Mouse (Mus musculus): ENCODE measurements around the gene Usp12. TPM values are rescaled to one million over a fixed set of nuclear protein-coding genes. Genes with fewer than 3 reads are reported as not detected.
A peak's percentile ranks its signal among the peaks of the same experiment; 100 is the strongest.

The Usp12 gene
- polyA plus RNA-seq, 1 experiment = 26.5 TPM

GRCm38 (mm10) chr5:146759159-146759558 lies 35.6 kb downstream of the Usp12 start:
- Histone ChIP-seq H3K27me3 (ENCODE audit: control insufficient read depth, insufficient read depth, low read length) (no peaks in the 10 kb centered on the region), H3K27ac (ENCODE audit: insufficient read depth, low read length) (no peak overlapping the region), H3K4me3 (replicated peaks; ENCODE audit: insufficient read depth, low read depth, low read length) (no peak overlapping the region), H3K4me1 (ENCODE audit: control insufficient read depth, insufficient read depth, low read length) (peaks cover 3% of the 10 kb centered on the region; the same call in 1 of the 2 replicates)
- TF ChIP-seq CTCF (IDR thresholded peaks at IDR 0.05; ENCODE audit: borderline replicate concordance, insufficient read depth, low read depth, low read length) (no peak), POLR2A (IDR thresholded peaks at IDR 0.05; ENCODE audit: borderline replicate concordance, insufficient read depth, low read length) (no peak)
- DNase-seq = no peak
- WGBS = 81% methylated on average over 6 of the region's 6 CpGs

DNA sequence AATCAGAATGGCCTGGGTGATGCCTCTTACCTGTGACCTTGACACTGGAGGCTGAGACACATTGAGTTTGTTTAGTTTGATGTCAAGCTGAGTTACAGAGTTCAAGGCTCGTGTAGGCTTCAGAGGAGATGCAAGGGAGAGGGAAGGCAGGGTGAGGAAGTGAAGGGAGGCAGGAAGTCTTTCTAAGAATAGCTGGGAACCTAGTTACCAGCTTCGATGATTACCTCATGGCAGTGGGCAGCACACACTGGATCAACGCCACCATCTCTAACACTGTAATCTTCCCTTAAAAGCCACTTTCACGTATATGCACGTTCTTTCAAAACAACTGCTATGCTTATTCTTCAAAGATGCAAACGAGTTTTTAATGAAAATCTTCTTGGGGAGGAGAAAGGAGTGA lies 36.9 kb downstream of the Usp12 start:
- TF ChIP-seq POLR2A (IDR thresholded peaks at IDR 0.05; ENCODE audit: borderline replicate concordance, insufficient read depth, low read length) (no peak), CTCF (IDR thresholded peaks at IDR 0.05; ENCODE audit: borderline replicate concordance, insufficient read depth, low read depth, low read length) (no peak)
- no peak for DNase-seq
- 50% methylated on average over 6 of the region's 6 CpGs for WGBS
- peaks cover 3% of the 10 kb centered on the region; the same call in 1 of the 2 replicates for H3K4me1 ChIP-seq (ENCODE audit: control insufficient read depth, insufficient read depth, low read length)
- H3K4me3 ChIP-seq (replicated peaks; ENCODE audit: insufficient read depth, low read depth, low read length) = no peak overlapping the region
- H3K27ac ChIP-seq (ENCODE audit: insufficient read depth, low read length) = no peak overlapping the region
- H3K27me3 ChIP-seq (ENCODE audit: control insufficient read depth, insufficient read depth, low read length) = no peaks in the 10 kb centered on the region

DNA sequence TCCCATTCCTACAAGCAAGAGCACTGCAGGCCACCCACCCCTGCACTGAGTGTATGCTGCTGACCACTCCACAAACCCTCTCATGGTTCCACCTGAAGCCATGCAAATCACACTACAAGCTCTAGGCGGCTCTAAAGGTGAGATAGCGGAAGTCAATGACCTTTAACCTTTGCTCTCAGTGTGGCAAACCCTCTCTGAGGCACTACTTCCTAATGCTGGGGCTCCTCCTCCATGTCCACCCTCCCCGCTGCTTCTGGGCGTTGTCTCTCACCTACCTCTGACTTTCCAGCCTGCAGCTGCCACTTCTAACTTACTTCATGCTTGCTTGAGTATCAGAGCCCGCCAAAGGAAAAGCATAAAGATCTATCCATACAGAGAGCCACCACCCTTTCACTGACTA lies 37.5 kb downstream of the Usp12 start:
- Histone ChIP-seq H3K27me3 (ENCODE audit: control insufficient read depth, insufficient read depth, low read length) (no peaks in the 10 kb centered on the region), H3K4me1 (ENCODE audit: control insufficient read depth, insufficient read depth, low read length) (peaks cover 3% of the 10 kb centered on the region; the same call in 1 of the 2 replicates), H3K27ac (ENCODE audit: insufficient read depth, low read length) (no peak overlapping the region), H3K4me3 (replicated peaks; ENCODE audit: insufficient read depth, low read depth, low read length) (no peak overlapping the region)
- TF ChIP-seq CTCF (IDR thresholded peaks at IDR 0.05; ENCODE audit: borderline replicate concordance, insufficient read depth, low read depth, low read length) (no peak), POLR2A (IDR thresholded peaks at IDR 0.05; ENCODE audit: borderline replicate concordance, insufficient read depth, low read length) (no peak)
- DNase-seq = no peak
- 84% methylated on average over 5 of the region's 5 CpGs for WGBS

- Histone ChIP-seq H3K27me3 (ENCODE audit: control insufficient read depth, insufficient read depth, low read length) (no peaks in the 10 kb centered on the region), H3K27ac (ENCODE audit: insufficient read depth, low read length) (no peak overlapping the region), H3K4me1 (ENCODE audit: control insufficient read depth, insufficient read depth, low read length) (peaks cover 11% of the 10 kb centered on the region; the same call in 1 of the 2 replicates), H3K4me3 (replicated peaks; ENCODE audit: insufficient read depth, low read depth, low read length) (no peak overlapping the region)
- no peak for TF ChIP-seq POLR2A (IDR thresholded peaks at IDR 0.05; ENCODE audit: borderline replicate concordance, insufficient read depth, low read length)
- TF ChIP-seq CTCF (IDR thresholded peaks at IDR 0.05; ENCODE audit: borderline replicate concordance, insufficient read depth, low read depth, low read length) = no peak
- DNase-seq = no peak
- WGBS = 84% methylated on average over 8 of the region's 8 CpGs
Observed at GRCm38 (mm10) chr5:146753181-146753580, 41.6 kb downstream of the Usp12 start.

DNA sequence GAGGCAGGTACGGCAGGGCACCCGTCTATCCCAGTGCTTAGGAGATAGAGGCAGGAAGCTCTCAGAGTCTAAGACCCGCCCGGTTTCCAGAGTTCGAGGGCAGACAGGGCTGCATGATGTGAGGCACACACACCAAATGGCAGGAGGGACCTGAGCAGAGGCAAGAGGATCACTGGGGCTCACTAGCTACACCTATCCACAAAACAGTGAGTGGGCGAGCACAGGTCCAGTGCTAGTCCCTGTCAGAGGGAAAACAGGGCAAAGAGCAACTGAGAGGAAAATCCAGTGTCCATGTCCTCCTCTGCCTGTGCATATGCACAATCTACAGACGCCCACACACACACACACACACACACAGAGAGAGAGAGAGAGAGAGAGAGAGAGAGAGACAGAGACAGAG lies 43.8 kb downstream of the Usp12 start:
- Histone ChIP-seq H3K4me3 (replicated peaks; ENCODE audit: insufficient read depth, low read depth, low read length) (no peak overlapping the region), H3K27me3 (ENCODE audit: control insufficient read depth, insufficient read depth, low read length) (no peaks in the 10 kb centered on the region), H3K4me1 (ENCODE audit: control insufficient read depth, insufficient read depth, low read length) (peaks cover 8% of the 10 kb centered on the region; the same call in 1 of the 2 replicates), H3K27ac (ENCODE audit: insufficient read depth, low read length) (no peak overlapping the region)
- 83% methylated on average over 7 of the region's 7 CpGs for WGBS
- DNase-seq = no peak
- no peak for TF ChIP-seq POLR2A (IDR thresholded peaks at IDR 0.05; ENCODE audit: borderline replicate concordance, insufficient read depth, low read length)
- TF ChIP-seq CTCF (IDR thresholded peaks at IDR 0.05; ENCODE audit: borderline replicate concordance, insufficient read depth, low read depth, low read length) = no peak

GRCm38 (mm10) chr5:146750273-146750672 lies 44.5 kb downstream of the Usp12 start:
- peaks cover 8% of the 10 kb centered on the region; the same call in 1 of the 2 replicates for H3K4me1 ChIP-seq (ENCODE audit: control insufficient read depth, insufficient read depth, low read length)
- no peak for TF ChIP-seq POLR2A (IDR thresholded peaks at IDR 0.05; ENCODE audit: borderline replicate concordance, insufficient read depth, low read length)
- no peak for TF ChIP-seq CTCF (IDR thresholded peaks at IDR 0.05; ENCODE audit: borderline replicate concordance, insufficient read depth, low read depth, low read length)
- H3K4me3 ChIP-seq (replicated peaks; ENCODE audit: insufficient read depth, low read depth, low read length) = no peak overlapping the region
- peak; percentile 67 to 85 for DNase-seq
- WGBS = 20% methylated on average over 7 of the region's 7 CpGs
- H3K27me3 ChIP-seq (ENCODE audit: control insufficient read depth, insufficient read depth, low read length) = no peaks in the 10 kb centered on the region
- 0 out of 2 replicates have a peak overlapping the region, but pooled peaks have one; percentile 2 for H3K27ac ChIP-seq (ENCODE audit: insufficient read depth, low read length)

DNA sequence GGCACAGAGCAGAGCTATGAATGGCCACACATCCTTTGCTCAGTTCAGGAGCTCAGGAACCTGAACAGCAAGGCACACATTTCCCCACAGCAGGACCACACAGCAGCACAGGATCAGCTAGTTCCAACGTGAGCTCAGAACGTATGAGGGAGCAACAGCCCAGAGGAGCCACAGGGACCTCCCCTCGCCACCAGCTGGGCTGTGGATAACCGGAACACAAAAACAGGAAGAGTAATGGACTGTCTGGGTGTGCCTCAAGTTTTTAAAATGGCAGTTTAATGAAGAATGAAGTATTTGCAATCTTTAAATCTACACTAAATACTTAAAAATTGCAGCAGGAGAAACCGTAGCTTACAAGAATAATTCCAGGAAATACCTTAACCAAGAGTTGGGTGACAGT lies 44.9 kb downstream of the Usp12 start:
- Histone ChIP-seq H3K4me1 (ENCODE audit: control insufficient read depth, insufficient read depth, low read length) (peaks cover 8% of the 10 kb centered on the region; the same call in 1 of the 2 replicates), H3K27ac (ENCODE audit: insufficient read depth, low read length) (0 out of 2 replicates have a peak overlapping the region, but pooled peaks have one; percentile 7), H3K27me3 (ENCODE audit: control insufficient read depth, insufficient read depth, low read length) (no peaks in the 10 kb centered on the region), H3K4me3 (replicated peaks; ENCODE audit: insufficient read depth, low read depth, low read length) (no peak overlapping the region)
- DNase-seq = no peak
- 62% methylated on average over 5 of the region's 5 CpGs for WGBS
- no peak for TF ChIP-seq POLR2A (IDR thresholded peaks at IDR 0.05; ENCODE audit: borderline replicate concordance, insufficient read depth, low read length)
- TF ChIP-seq CTCF (IDR thresholded peaks at IDR 0.05; ENCODE audit: borderline replicate concordance, insufficient read depth, low read depth, low read length) = no peak

DNA sequence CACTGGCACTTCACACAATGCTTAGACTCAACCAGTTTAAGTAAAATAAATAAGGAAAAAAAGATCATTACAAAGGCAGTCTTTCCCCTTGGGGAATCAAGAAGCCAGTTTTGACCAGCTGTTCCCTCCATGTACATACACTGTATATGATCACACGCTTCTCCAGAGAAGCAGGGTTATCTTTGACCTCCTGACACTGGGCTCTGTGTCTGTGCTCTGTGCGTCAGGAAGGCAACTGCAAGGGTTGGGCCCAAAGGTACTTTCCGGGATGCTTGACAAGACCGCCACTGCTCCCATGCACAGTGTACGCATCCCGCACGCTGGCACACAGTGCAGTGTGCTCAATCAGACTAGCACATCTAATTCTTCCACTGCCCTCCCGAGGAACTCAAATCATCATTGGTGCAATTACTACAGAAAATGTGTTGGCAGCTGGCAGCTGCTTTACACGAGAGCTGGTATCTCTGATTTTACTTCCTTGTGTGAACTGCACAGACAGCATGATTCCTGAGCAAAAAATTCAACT lies 57.8 kb downstream of the Usp12 start:
- DNase-seq = no peak

More for the DNA sequence above, 57.8 kb downstream of the Usp12 start:
- Histone ChIP-seq H3K4me1 (ENCODE audit: control insufficient read depth, insufficient read depth, low read length) (no peaks in the 10 kb centered on the region), H3K27me3 (ENCODE audit: control insufficient read depth, insufficient read depth, low read length) (no peaks in the 10 kb centered on the region), H3K4me3 (replicated peaks; ENCODE audit: insufficient read depth, low read depth, low read length) (no peak overlapping the region), H3K27ac (ENCODE audit: insufficient read depth, low read length) (no peak overlapping the region)
- WGBS = 83% methylated on average over 9 of the region's 9 CpGs
- TF ChIP-seq CTCF (IDR thresholded peaks at IDR 0.05; ENCODE audit: borderline replicate concordance, insufficient read depth, low read depth, low read length) = no peak
- TF ChIP-seq POLR2A (IDR thresholded peaks at IDR 0.05; ENCODE audit: borderline replicate concordance, insufficient read depth, low read length) = no peak
